Mouse (Mus musculus): ENCODE measurements at regions not wholly inside any gene's neighbourhood (a gene's known extent, or its start where the extent isn't known, plus 50 kb on each side); places are given as distances from the start of the nearest gene placed in this dataset.

- no peak for DNase-seq
Observed at GRCm38 (mm10) chr3:63638572-63638971, 154.9 kb upstream of the Gm34302 start.

- no peak for DNase-seq
Observed at GRCm38 (mm10) chr3:63637913-63638312, 154.2 kb upstream of the Gm34302 start.

- no peak for DNase-seq
Observed at GRCm38 (mm10) chr3:63627724-63628123, 144.0 kb upstream of the Gm34302 start.

- DNase-seq: no peak
Observed at GRCm38 (mm10) chr3:63616127-63616526, 132.4 kb upstream of the Gm34302 start.

GRCm38 (mm10) chr3:63613652-63614051 is 130.0 kb upstream of the Gm34302 start:
- no peak for DNase-seq

- DNase-seq: no peak
Observed at GRCm38 (mm10) chr3:63612767-63613363, 129.2 kb upstream of the Gm34302 start.

GRCm38 (mm10) chr3:63610113-63610919 is 126.6 kb upstream of the Gm34302 start:
- DNase-seq: no peak

GRCm38 (mm10) chr3:63609454-63610112 is 125.9 kb upstream of the Gm34302 start:
- no peak for DNase-seq

- no peak for DNase-seq
Observed at GRCm38 (mm10) chr3:63582717-63583696, 99.3 kb upstream of the Gm34302 start.

GRCm38 (mm10) chr3:63582180-63582579 is 98.5 kb upstream of the Gm34302 start:
- DNase-seq: no peak

- peak; percentile 59 for DNase-seq
Observed at GRCm38 (mm10) chr3:63570607-63571353, 87.1 kb upstream of the Gm34302 start.

- DNase-seq: no peak
Observed at GRCm38 (mm10) chr3:63570082-63570481, 86.4 kb upstream of the Gm34302 start.

- no peak for DNase-seq
Observed at GRCm38 (mm10) chr3:63569004-63569596, 85.4 kb upstream of the Gm34302 start.

GRCm38 (mm10) chr3:63567726-63568125 is 84.0 kb upstream of the Gm34302 start:
- no peak for DNase-seq

- no peak for DNase-seq
Observed at GRCm38 (mm10) chr3:63563057-63563456, 79.4 kb upstream of the Gm34302 start.

- no peak for DNase-seq
Observed at GRCm38 (mm10) chr3:63562532-63562931, 78.9 kb upstream of the Gm34302 start.

GRCm38 (mm10) chr3:63560745-63561151 is 77.1 kb upstream of the Gm34302 start:
- no peak for DNase-seq

GRCm38 (mm10) chr3:63556741-63557140 is 73.1 kb upstream of the Gm34302 start:
- no peak for DNase-seq

- DNase-seq: no peak
Observed at GRCm38 (mm10) chr3:63554872-63555271, 71.2 kb upstream of the Gm34302 start.

- no peak for DNase-seq
Observed at GRCm38 (mm10) chr3:63553426-63553825, 69.7 kb upstream of the Gm34302 start.

GRCm38 (mm10) chr3:63551661-63552060 is 68.0 kb upstream of the Gm34302 start:
- DNase-seq: no peak
